Mouse (Mus musculus): Measurements from ENCODE around the gene Pknox2.

- TF ChIP-seq MAX (IDR thresholded peaks at IDR 0.05) (no peak), CTCF (IDR thresholded peaks at IDR 0.05; ENCODE audit: control insufficient read depth, insufficient read depth, insufficient read length) (no peak), MYOG (IDR thresholded peaks at IDR 0.05; ENCODE audit: control insufficient read depth, extremely low read depth, insufficient read length) (no peak), USF1 (IDR thresholded peaks at IDR 0.05; ENCODE audit: low read depth) (no peak), CEBPB (IDR thresholded peaks at IDR 0.05; ENCODE audit: low read depth) (no peak)
Observed at GRCm38 (mm10) chr9:36963512-36963911, 183.7 kb downstream of the Pknox2 start.

Data from C2C12 (cell line).